Mouse (Mus musculus): Measurements from ENCODE around the gene Olfr875. TPM values are rescaled to one million over a fixed set of nuclear protein-coding genes. Genes with fewer than 3 reads are reported as not detected.
"Not testable (repeated sequence)": the region's sequence is repeated elsewhere in the genome, so short reads cannot be mapped to it uniquely, and the experiment has no call there.

The Olfr875 gene
- polyA plus RNA-seq (2015; fragmentation: Nextera tagmentation; extraction: Ambion mirVana): not detected in 2 replicates

GRCm38 (mm10) chr9:37771759-37772158 lies at the start of gene Olfr875:
TSS of gene Olfr875 (plus strand) at chr9:37771857.
- Histone ChIP-seq H3K9me3 (replicated peaks) (no peaks in the 10 kb centered on the region), H3K27ac (no peak within 1 kb of the TSS), H3K27me3 (no peaks in the 10 kb centered on the region), H3K4me1 (no peaks in the 10 kb centered on the region), H3K4me3 (no peak within 1 kb of the TSS), H3K36me3 (ENCODE audit: poor library complexity, severe bottlenecking) (no peaks in the 10 kb centered on the region), H3K9ac (no peak within 1 kb of the TSS), H3K4me2 (no peak within 1 kb of the TSS)
- WGBS: 34% methylated on average over 2 of the region's 2 CpGs
- ATAC-seq: no peak

- Histone ChIP-seq H3K9ac (no peak overlapping the region), H3K4me3 (no peak overlapping the region), H3K27me3 (no peaks in the 10 kb centered on the region), H3K9me3 (replicated peaks) (no peaks in the 10 kb centered on the region), H3K4me1 (no peaks in the 10 kb centered on the region), H3K27ac (no peak overlapping the region), H3K36me3 (ENCODE audit: poor library complexity, severe bottlenecking) (no peaks in the 10 kb centered on the region), H3K4me2 (no peak overlapping the region)
- 94% methylated on average over 1 of the region's 1 CpGs for WGBS
- no peak for ATAC-seq
Observed at GRCm38 (mm10) chr9:37734310-37734709, 37.3 kb upstream of the Olfr875 start.

- H3K4me2 ChIP-seq: no peak within 1 kb of the TSS
- H3K36me3 ChIP-seq (ENCODE audit: poor library complexity, severe bottlenecking): no peaks in the 10 kb centered on the region
- H3K9me3 ChIP-seq (replicated peaks): no peaks in the 10 kb centered on the region
- H3K4me1 ChIP-seq: no peaks in the 10 kb centered on the region
- ATAC-seq: no peak
- no peak within 1 kb of the TSS for H3K9ac ChIP-seq
- no peaks in the 10 kb centered on the region for H3K27me3 ChIP-seq
- H3K4me3 ChIP-seq: no peak within 1 kb of the TSS
- H3K27ac ChIP-seq: no peak within 1 kb of the TSS
Observed at GRCm38 (mm10) chr9:37744806-37745205, 26.9 kb upstream of the Olfr875 start, which contains the start of gene Olfr874. TSS of gene Olfr874 (plus strand) at chr9:37745106.

- Histone ChIP-seq H3K36me3 (ENCODE audit: poor library complexity, severe bottlenecking) (no peaks in the 10 kb centered on the region), H3K9me3 (replicated peaks) (no peaks in the 10 kb centered on the region), H3K4me2 (peak overlapping the region; percentile 22; the same call in 1 of the 2 replicates), H3K4me1 (peaks cover 9% of the 10 kb centered on the region), H3K9ac (0 out of 2 replicates have a peak overlapping the region, but pooled peaks have one; percentile 2), H3K27ac (no peak overlapping the region), H3K27me3 (no peaks in the 10 kb centered on the region), H3K4me3 (no peak overlapping the region)
- ATAC-seq: peak; percentile 85
- WGBS: 15% methylated on average over 7 of the region's 7 CpGs
Observed at GRCm38 (mm10) chr9:37750319-37751075, 21.2 kb upstream of the Olfr875 start.

- no peak for ATAC-seq
- H3K4me2 ChIP-seq: no peak overlapping the region
- no peaks in the 10 kb centered on the region for H3K27me3 ChIP-seq
- no peaks in the 10 kb centered on the region for H3K9me3 ChIP-seq (replicated peaks)
- H3K27ac ChIP-seq: no peak overlapping the region
- H3K36me3 ChIP-seq (ENCODE audit: poor library complexity, severe bottlenecking): no peaks in the 10 kb centered on the region
- WGBS: 60% methylated on average over 2 of the region's 2 CpGs
- H3K9ac ChIP-seq: no peak overlapping the region
- peaks cover 9% of the 10 kb centered on the region for H3K4me1 ChIP-seq
- no peak overlapping the region for H3K4me3 ChIP-seq
Observed at GRCm38 (mm10) chr9:37751467-37751866, 20.2 kb upstream of the Olfr875 start.

GRCm38 (mm10) chr9:37752006-37752405 lies 19.7 kb upstream of the Olfr875 start:
- Histone ChIP-seq H3K9ac (no peak overlapping the region), H3K9me3 (replicated peaks) (no peaks in the 10 kb centered on the region), H3K4me2 (no peak overlapping the region), H3K4me3 (no peak overlapping the region), H3K4me1 (peaks cover 9% of the 10 kb centered on the region), H3K27me3 (no peaks in the 10 kb centered on the region), H3K36me3 (ENCODE audit: poor library complexity, severe bottlenecking) (no peaks in the 10 kb centered on the region), H3K27ac (no peak overlapping the region)
- 62% methylated on average over 4 of the region's 4 CpGs for WGBS
- no peak for ATAC-seq

GRCm38 (mm10) chr9:37761728-37762127 lies 9.9 kb upstream of the Olfr875 start:
- no peaks in the 10 kb centered on the region for H3K9me3 ChIP-seq (replicated peaks)
- no peaks in the 10 kb centered on the region for H3K27me3 ChIP-seq
- peak; percentile 50 for ATAC-seq
- H3K4me1 ChIP-seq: no peaks in the 10 kb centered on the region
- no peak overlapping the region for H3K4me3 ChIP-seq
- no peak overlapping the region for H3K9ac ChIP-seq
- H3K36me3 ChIP-seq (ENCODE audit: poor library complexity, severe bottlenecking): no peaks in the 10 kb centered on the region
- H3K27ac ChIP-seq: no peak overlapping the region
- WGBS: 66% methylated on average over 2 of the region's 2 CpGs
- H3K4me2 ChIP-seq: no peak overlapping the region

- no peaks in the 10 kb centered on the region for H3K27me3 ChIP-seq
- no peak overlapping the region for H3K4me3 ChIP-seq
- 71% methylated on average over 2 of the region's 2 CpGs for WGBS
- no peak overlapping the region for H3K27ac ChIP-seq
- H3K9ac ChIP-seq: no peak overlapping the region
- no peak overlapping the region for H3K4me2 ChIP-seq
- no peaks in the 10 kb centered on the region for H3K4me1 ChIP-seq
- H3K36me3 ChIP-seq (ENCODE audit: poor library complexity, severe bottlenecking): no peaks in the 10 kb centered on the region
- H3K9me3 ChIP-seq (replicated peaks): no peaks in the 10 kb centered on the region
- ATAC-seq: no peak
Observed at GRCm38 (mm10) chr9:37762541-37762940, 9.1 kb upstream of the Olfr875 start.

GRCm38 (mm10) chr9:37770661-37771060 lies 996 bp upstream of the Olfr875 start:
- Histone ChIP-seq H3K27ac (no peak overlapping the region), H3K36me3 (ENCODE audit: poor library complexity, severe bottlenecking) (no peaks in the 10 kb centered on the region), H3K27me3 (no peaks in the 10 kb centered on the region), H3K4me1 (no peaks in the 10 kb centered on the region), H3K4me2 (no peak overlapping the region), H3K9ac (no peak overlapping the region), H3K4me3 (no peak overlapping the region), H3K9me3 (replicated peaks) (no peaks in the 10 kb centered on the region)
- no peak for ATAC-seq
- WGBS: 69% methylated on average over 2 of the region's 2 CpGs

- H3K4me1 ChIP-seq: peaks cover 7% of the 10 kb centered on the region
- H3K27me3 ChIP-seq: no peaks in the 10 kb centered on the region
- H3K4me3 ChIP-seq: peak overlapping the region; percentile 18
- ATAC-seq: peak; percentile 95
- no peaks in the 10 kb centered on the region for H3K36me3 ChIP-seq (ENCODE audit: poor library complexity, severe bottlenecking)
- H3K9me3 ChIP-seq (replicated peaks): no peaks in the 10 kb centered on the region
- peak overlapping the region; percentile 56 for H3K9ac ChIP-seq
- H3K4me2 ChIP-seq: peak overlapping the region; percentile 57
- H3K27ac ChIP-seq: peak overlapping the region; percentile 79
- WGBS: under 1% methylated on average over 7 of the region's 7 CpGs
Observed at GRCm38 (mm10) chr9:37782766-37783260, 11.2 kb downstream of the Olfr875 start.

- peak overlapping the region; percentile 57 for H3K4me2 ChIP-seq
- ATAC-seq: peak; percentile 66
- 54% methylated on average over 10 of the region's 15 CpGs for WGBS
- H3K9me3 ChIP-seq (replicated peaks); H3K4me1 ChIP-seq; H3K4me3 ChIP-seq; H3K9ac ChIP-seq; H3K27ac ChIP-seq; H3K36me3 ChIP-seq (ENCODE audit: poor library complexity, severe bottlenecking); H3K27me3 ChIP-seq: not testable (repeated sequence)
Observed at GRCm38 (mm10) chr9:37783394-37784387, 12.0 kb downstream of the Olfr875 start.

GRCm38 (mm10) chr9:37786411-37786810 lies 14.8 kb downstream of the Olfr875 start:
- Histone ChIP-seq H3K4me1 (peaks cover 7% of the 10 kb centered on the region), H3K4me3 (no peak overlapping the region), H3K36me3 (ENCODE audit: poor library complexity, severe bottlenecking) (no peaks in the 10 kb centered on the region), H3K9me3 (replicated peaks) (no peaks in the 10 kb centered on the region), H3K9ac (no peak overlapping the region), H3K27me3 (no peaks in the 10 kb centered on the region), H3K4me2 (no peak overlapping the region), H3K27ac (no peak overlapping the region)
- ATAC-seq: no peak
- 72% methylated on average over 2 of the region's 2 CpGs for WGBS

Measured in forebrain, embryonic 13.5 days (tissue).